Mouse (Mus musculus) neural tube, embryonic 11.5 days (tissue): ENCODE results near the gene Atp5k. TPM values are rescaled to one million over a fixed set of nuclear protein-coding genes. Genes with fewer than 3 reads are reported as not detected.
A peak's percentile ranks its signal among the peaks of the same experiment; 100 is the strongest.

Experiments used
- ATAC-seq: fragments of 200-750 bp; cut with Nextera tagmentation; 2 replicates; pipeline ENCODE4 v1.8.0; 2017; ENCODE audit warnings: moderate number of reproducible peaks, mild to moderate bottlenecking, moderate TSS enrichment, moderate library complexity; ENCODE audit not compliant: insufficient read depth, low FRiP score, low TSS enrichment
- DNase-seq: peaks from one replicate; pipeline ENCODE4 v3.0.0-alpha.2; 2015; ENCODE audit warnings: low spot score
- H3K27ac ChIP-seq: fragments of 300-500 bp; sonication (generic); 2 replicates; pipeline ENCODE4 v1.5.1; 2014; ENCODE audit warnings: low read depth, mild to moderate bottlenecking, low read length
- H3K27me3 ChIP-seq: fragments of 300-500 bp; sonication (generic); 2 replicates; pipeline ENCODE4 v1.6.1; 2014; ENCODE audit warnings: mild to moderate bottlenecking, low read length, mixed read lengths; ENCODE audit not compliant: control insufficient read depth, insufficient read depth
- H3K36me3 ChIP-seq: fragments of 300-500 bp; sonication (generic); 2 replicates; pipeline ENCODE4 v1.6.1; 2014; ENCODE audit warnings: mild to moderate bottlenecking, low read length, moderate library complexity, mixed read lengths; ENCODE audit not compliant: control insufficient read depth, insufficient read depth
- H3K4me1 ChIP-seq: fragments of 300-500 bp; sonication (generic); 2 replicates; pipeline ENCODE4 v1.6.1; 2014; ENCODE audit warnings: low read length, mixed read lengths; ENCODE audit not compliant: control insufficient read depth, insufficient read depth
- H3K4me2 ChIP-seq: fragments of 300-500 bp; sonication (generic); 2 replicates; pipeline ENCODE4 v1.6.1; 2014; ENCODE audit warnings: low read depth, mild to moderate bottlenecking, moderate library complexity
- H3K4me3 ChIP-seq: fragments of 300-500 bp; sonication (generic); 2 replicates; pipeline ENCODE4 v1.5.1; 2014; ENCODE audit warnings: low read depth, low read length
- H3K9ac ChIP-seq: fragments of 300-500 bp; sonication (generic); 2 replicates; pipeline ENCODE4 v1.6.1; 2014; ENCODE audit warnings: mild to moderate bottlenecking, low read length
- H3K9me3 ChIP-seq: fragments of 300-500 bp; sonication (generic); 2 replicates; pipeline ENCODE4 v1.6.1; 2016; ENCODE audit warnings: low read length; ENCODE audit not compliant: control insufficient read depth
- WGBS: fragments of 180-500 bp; shearing (Covaris S2); extraction: QIAGEN DNeasy Blood & Tissue Kit; methylation state at CpG from one replicate; pipeline ENCODE4 v1.1.7; 2014; 5-methylcytosine and 5-hydroxymethylcytosine counted together
- polyA plus RNA-seq: library from polyadenylated mRNA; unstranded; fragments of >200 nt; fragmentation: Nextera tagmentation; extraction: Ambion mirVana; gene quantifications from 2 replicates; pipeline ENCODE4 v1.2.1, GENCODE M21; 2014

Atp5k gene
- polyA plus RNA-seq, 1 experiment from 2014 or later: 386 TPM

DNA sequence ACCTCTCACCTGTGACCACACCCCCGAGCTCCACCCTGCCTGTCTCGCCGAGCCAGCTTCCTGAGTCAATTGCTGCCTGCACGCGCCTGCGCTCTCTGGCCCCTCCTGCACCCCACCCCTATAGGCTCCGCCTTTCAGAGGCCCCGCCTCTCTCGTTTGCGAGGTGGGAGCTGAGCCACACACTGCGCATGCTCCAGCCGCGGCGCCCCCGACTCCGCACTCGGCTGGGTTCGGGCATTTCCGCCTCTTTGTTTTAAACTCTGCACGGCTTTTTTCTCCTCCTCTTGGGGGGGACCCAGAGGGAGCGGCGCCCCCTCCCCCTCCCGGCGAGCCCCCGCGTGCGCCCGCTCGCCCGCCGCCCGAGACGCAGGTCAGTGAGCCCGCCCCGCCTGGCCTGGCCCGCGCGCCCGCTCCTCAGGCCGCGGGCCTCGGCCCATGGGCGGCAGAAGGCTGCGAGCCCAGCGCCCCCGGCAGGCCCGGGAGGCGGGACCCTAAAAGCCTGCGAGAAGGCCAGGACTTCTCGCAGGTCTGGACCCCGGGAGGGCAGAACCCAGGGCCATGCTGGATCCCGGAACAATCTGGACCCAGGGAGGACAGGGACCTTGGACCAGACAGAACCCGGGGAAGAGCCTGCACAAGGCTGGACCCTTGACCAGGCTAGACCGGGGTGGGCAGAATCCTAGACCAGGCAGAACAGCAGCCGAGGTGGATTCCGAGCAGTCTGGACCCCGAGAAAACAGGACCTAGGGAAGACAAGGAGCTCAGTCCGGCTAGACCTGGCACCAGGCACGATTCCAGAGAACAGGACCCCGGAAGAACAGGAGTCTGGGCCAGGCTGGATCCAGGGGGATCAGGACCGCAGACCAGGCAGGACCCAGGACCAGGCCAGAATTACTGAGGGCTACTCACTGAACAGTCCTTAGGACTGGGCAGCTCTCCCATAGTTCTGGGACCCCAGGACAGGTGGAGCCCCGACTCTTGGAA is 27.1 kb upstream of the Atp5k start, which contains the start of gene Pcgf3:
TSS of gene Pcgf3 (plus strand) at position 151 of the 984 bp plus-strand sequence.
- peak within 1 kb of the TSS; percentile 80 for H3K4me2 ChIP-seq
- peak within 1 kb of the TSS; percentile 80 for H3K27ac ChIP-seq
- DNase-seq (peak; percentile 97), ATAC-seq (peak; percentile 96)
- no peaks in the 10 kb centered on the region for H3K9me3 ChIP-seq
- H3K4me3 ChIP-seq: peak within 1 kb of the TSS; percentile 84
- peak within 1 kb of the TSS; percentile 99 for H3K9ac ChIP-seq
- under 1% methylated on average over 62 of the region's 62 CpGs for WGBS
- H3K4me1 ChIP-seq: peaks cover 25% of the 10 kb centered on the region
- no peaks in the 10 kb centered on the region for H3K36me3 ChIP-seq
- no peaks in the 10 kb centered on the region for H3K27me3 ChIP-seq

DNA sequence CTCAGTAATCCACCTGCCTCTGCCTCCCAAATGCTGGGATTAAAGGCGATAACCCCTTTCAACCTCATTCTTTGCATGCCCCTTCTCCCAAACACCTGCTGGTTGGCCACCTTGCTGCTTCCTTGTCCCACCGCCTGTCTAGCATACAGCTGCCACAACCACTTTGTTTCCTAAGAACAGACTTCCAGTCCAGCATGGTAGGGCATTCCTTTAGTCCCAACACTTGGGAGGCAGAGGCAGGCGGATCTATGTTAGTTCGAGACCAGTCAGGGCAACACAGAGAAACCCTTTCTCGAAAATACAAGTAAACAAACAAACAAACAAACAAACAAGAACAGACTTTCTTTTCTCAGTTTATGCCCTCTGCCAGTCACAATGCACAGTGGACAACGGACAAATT is 26.2 kb upstream of the Atp5k start:
- no peaks in the 10 kb centered on the region for H3K27me3 ChIP-seq
- H3K36me3 ChIP-seq: no peaks in the 10 kb centered on the region
- no peak for ATAC-seq
- H3K4me3 ChIP-seq: peak overlapping the region; percentile 84
- peaks cover 25% of the 10 kb centered on the region for H3K4me1 ChIP-seq
- DNase-seq: no peak
- peak overlapping the region; percentile 80 for H3K4me2 ChIP-seq
- peak overlapping the region; percentile 99 for H3K9ac ChIP-seq
- H3K27ac ChIP-seq: no peak overlapping the region
- no peaks in the 10 kb centered on the region for H3K9me3 ChIP-seq
- WGBS: 40% methylated on average over 6 of the region's 6 CpGs

- Histone ChIP-seq H3K36me3 (no peaks in the 10 kb centered on the region), H3K27ac (no peak overlapping the region), H3K9me3 (no peaks in the 10 kb centered on the region), H3K27me3 (no peaks in the 10 kb centered on the region), H3K9ac (no peak overlapping the region), H3K4me1 (peaks cover 19% of the 10 kb centered on the region), H3K4me2 (no peak overlapping the region), H3K4me3 (no peak overlapping the region)
- WGBS: 78% methylated on average over 2 of the region's 2 CpGs
- DNase-seq (no peak), ATAC-seq (no peak)
Observed at GRCm38 (mm10) chr5:108458706-108459105, 24.5 kb upstream of the Atp5k start.

DNA sequence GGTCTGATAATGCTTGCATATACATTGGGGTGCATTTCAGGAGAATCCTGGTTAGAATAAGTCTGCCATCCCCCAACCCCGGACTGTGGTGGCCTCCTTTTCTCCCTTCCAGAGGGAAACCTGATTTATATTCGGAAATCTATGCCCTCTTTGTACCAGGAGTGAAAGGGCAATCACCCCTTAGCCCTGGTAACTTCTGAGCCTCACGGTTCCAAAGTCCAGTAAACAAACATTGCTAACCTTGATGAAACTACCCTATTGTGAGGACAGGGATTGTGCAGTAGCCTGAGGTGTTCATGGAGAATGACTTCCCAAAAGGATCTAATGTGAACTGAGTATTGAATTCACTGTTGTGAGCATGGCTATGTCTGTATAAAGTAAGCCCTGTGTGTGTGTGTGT is 19.8 kb upstream of the Atp5k start:
- WGBS: 51% methylated on average over 3 of the region's 3 CpGs

GRCm38 (mm10) chr5:108452422-108452821 is 18.2 kb upstream of the Atp5k start:
- Histone ChIP-seq H3K4me2 (no peak overlapping the region), H3K27me3 (no peaks in the 10 kb centered on the region; the same call in 1 of the 2 replicates), H3K27ac (no peak overlapping the region), H3K9me3 (no peaks in the 10 kb centered on the region), H3K4me1 (no peaks in the 10 kb centered on the region), H3K9ac (no peak overlapping the region), H3K36me3 (no peaks in the 10 kb centered on the region), H3K4me3 (no peak overlapping the region)
- ATAC-seq (no peak), DNase-seq (no peak)
- 82% methylated on average over 1 of the region's 1 CpGs for WGBS

More for the DNA sequence above, 19.8 kb upstream of the Atp5k start:
- no peak for ATAC-seq
- H3K9ac ChIP-seq: no peak overlapping the region
- no peak overlapping the region for H3K4me3 ChIP-seq
- no peaks in the 10 kb centered on the region for H3K4me1 ChIP-seq
- H3K27me3 ChIP-seq: no peaks in the 10 kb centered on the region; the same call in 1 of the 2 replicates
- no peak overlapping the region for H3K27ac ChIP-seq
- H3K4me2 ChIP-seq: no peak overlapping the region
- no peak for DNase-seq
- H3K36me3 ChIP-seq: no peaks in the 10 kb centered on the region
- H3K9me3 ChIP-seq: no peaks in the 10 kb centered on the region

DNA sequence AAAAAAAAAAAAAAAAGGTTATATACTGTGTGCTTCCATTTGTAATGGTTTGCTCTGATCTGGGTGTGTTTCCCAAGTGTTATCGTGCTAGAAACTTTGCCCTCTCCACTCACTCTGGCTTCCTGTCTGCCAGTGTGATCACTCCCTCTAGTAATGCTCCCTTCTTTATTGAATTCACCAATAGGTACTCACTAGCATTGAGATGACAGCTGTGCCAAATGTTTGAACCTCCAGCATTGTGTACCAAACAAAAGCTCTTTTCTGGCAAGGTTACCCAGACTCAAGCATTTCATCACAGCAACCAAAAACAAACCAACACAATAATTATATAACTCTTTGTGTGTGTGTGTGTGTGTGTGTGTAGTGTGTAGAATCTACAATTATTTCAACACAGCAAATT is 17.4 kb upstream of the Atp5k start:
- H3K9ac ChIP-seq: no peak overlapping the region
- no peak overlapping the region for H3K4me2 ChIP-seq
- no peak overlapping the region for H3K4me3 ChIP-seq
- no peaks in the 10 kb centered on the region for H3K4me1 ChIP-seq
- H3K27me3 ChIP-seq: no peaks in the 10 kb centered on the region; the same call in 1 of the 2 replicates
- no peaks in the 10 kb centered on the region for H3K9me3 ChIP-seq
- no peak for ATAC-seq
- DNase-seq: no peak
- no peaks in the 10 kb centered on the region for H3K36me3 ChIP-seq
- WGBS: 78% methylated on average over 1 of the region's 1 CpGs
- no peak overlapping the region for H3K27ac ChIP-seq

- H3K4me2 ChIP-seq: no peak overlapping the region
- WGBS: 85% methylated on average over 8 of the region's 8 CpGs
- H3K36me3 ChIP-seq: no peaks in the 10 kb centered on the region
- no peak overlapping the region for H3K4me3 ChIP-seq
- ATAC-seq: no peak
- H3K9me3 ChIP-seq: no peaks in the 10 kb centered on the region
- no peaks in the 10 kb centered on the region; the same call in 1 of the 2 replicates for H3K27me3 ChIP-seq
- DNase-seq: no peak
- H3K27ac ChIP-seq: no peak overlapping the region
- no peaks in the 10 kb centered on the region for H3K4me1 ChIP-seq
- no peak overlapping the region for H3K9ac ChIP-seq
Observed at GRCm38 (mm10) chr5:108450837-108451540, 16.7 kb upstream of the Atp5k start.

- Histone ChIP-seq H3K27me3 (no peaks in the 10 kb centered on the region; the same call in 1 of the 2 replicates), H3K9me3 (no peaks in the 10 kb centered on the region), H3K4me1 (no peaks in the 10 kb centered on the region), H3K4me3 (peak within 1 kb of the TSS; percentile 22), H3K27ac (no peak within 1 kb of the TSS), H3K36me3 (no peaks in the 10 kb centered on the region), H3K4me2 (peak within 1 kb of the TSS; percentile 50), H3K9ac (peak within 1 kb of the TSS; percentile 37; the same call in 1 of the 2 replicates)
- WGBS: 12% methylated on average over 24 of the region's 24 CpGs
- DNase-seq: peak; percentile 50
- peak; percentile 67; the same call in 1 of the 2 replicates for ATAC-seq
Observed at GRCm38 (mm10) chr5:108448785-108449668, 14.8 kb upstream of the Atp5k start, which contains the start of gene Mfsd7a. Mfsd7a (minus strand) TSS chr5:108448891.
